Mouse (Mus musculus) heart, embryonic 11.5 days (tissue): Measurements from ENCODE around the gene Eif4b. TPM values are rescaled to one million over a fixed set of nuclear protein-coding genes. Genes with fewer than 3 reads are reported as not detected.
A peak's percentile ranks its signal among the peaks of the same experiment; 100 is the strongest.

Experiments used
- ATAC-seq: fragments of 200-750 bp; cut with Nextera tagmentation; replicated peaks from 2 replicates; pipeline ENCODE4 v1.8.0; 2017; ENCODE audit warnings: moderate library complexity; ENCODE audit not compliant: insufficient number of reproducible peaks, low FRiP score, low TSS enrichment
- H3K27ac ChIP-seq: fragments of 300-500 bp; sonication (generic); 2 replicates; pipeline ENCODE4 v1.5.1; 2014; ENCODE audit warnings: mild to moderate bottlenecking, low read depth, low read length
- H3K27me3 ChIP-seq: fragments of 300-500 bp; sonication (generic); 2 replicates; pipeline ENCODE4 v1.6.1; 2014; ENCODE audit warnings: mild to moderate bottlenecking, low read length, mixed read lengths; ENCODE audit not compliant: control insufficient read depth, insufficient read depth
- H3K36me3 ChIP-seq: fragments of 300-500 bp; sonication (generic); 2 replicates; pipeline ENCODE4 v1.6.1; 2014; ENCODE audit warnings: mild to moderate bottlenecking, low read length, moderate library complexity, mixed read lengths; ENCODE audit not compliant: control insufficient read depth, insufficient read depth
- H3K4me1 ChIP-seq: fragments of 300-500 bp; sonication (generic); 2 replicates; pipeline ENCODE4 v1.6.1; 2014; ENCODE audit warnings: low read length; ENCODE audit not compliant: control insufficient read depth, insufficient read depth
- H3K4me2 ChIP-seq: fragments of 300-500 bp; sonication (generic); 2 replicates; pipeline ENCODE4 v1.6.1; 2014; ENCODE audit warnings: mild to moderate bottlenecking, moderate library complexity
- H3K4me3 ChIP-seq: fragments of 300-500 bp; sonication (generic); 2 replicates; pipeline ENCODE4 v1.5.1; 2014; ENCODE audit warnings: low read depth, low read length
- H3K9ac ChIP-seq: fragments of 300-500 bp; sonication (generic); 2 replicates; pipeline ENCODE4 v1.6.1; 2014; ENCODE audit warnings: mild to moderate bottlenecking, low read depth, low read length, moderate library complexity
- H3K9me3 ChIP-seq: fragments of 300-500 bp; sonication (generic); replicated peaks from 2 replicates; pipeline ENCODE4 v1.6.1; 2016; ENCODE audit warnings: low read length; ENCODE audit not compliant: control insufficient read depth
- WGBS: fragments of 180-500 bp; shearing (Covaris S2); extraction: QIAGEN DNeasy Blood & Tissue Kit; methylation state at CpG from one replicate; pipeline ENCODE4 v1.1.7; 2014; ENCODE audit not compliant: insufficient replicate concordance; 5-methylcytosine and 5-hydroxymethylcytosine counted together
- polyA plus RNA-seq: library from polyadenylated mRNA; unstranded; fragments of >200 nt; fragmentation: Nextera tagmentation; extraction: Ambion mirVana; gene quantifications from 2 replicates; pipeline ENCODE4 v1.2.1, GENCODE M21; 2014

The Eif4b gene
- polyA plus RNA-seq, result 71.6 and 83.5 TPM in 2 replicates

- no peaks in the 10 kb centered on the region for H3K36me3 ChIP-seq
- H3K4me2 ChIP-seq, result peak within 1 kb of the TSS; percentile 86
- H3K27ac ChIP-seq, result peak within 1 kb of the TSS; percentile 95
- no peaks in the 10 kb centered on the region for H3K9me3 ChIP-seq
- peak within 1 kb of the TSS; percentile 98 for H3K9ac ChIP-seq
- WGBS, result under 1% methylated on average over 56 of the region's 58 CpGs
- peaks cover 6% of the 10 kb centered on the region; the same call in 1 of the 2 replicates for H3K4me1 ChIP-seq
- H3K27me3 ChIP-seq, result no peaks in the 10 kb centered on the region
- ATAC-seq, result peak; percentile 94
- H3K4me3 ChIP-seq, result peak within 1 kb of the TSS; percentile 88
Measured at GRCm38 (mm10) chr15:102073559-102074069, at the start of gene Eif4b. TSS of gene Eif4b (plus strand) at chr15:102073773.

DNA sequence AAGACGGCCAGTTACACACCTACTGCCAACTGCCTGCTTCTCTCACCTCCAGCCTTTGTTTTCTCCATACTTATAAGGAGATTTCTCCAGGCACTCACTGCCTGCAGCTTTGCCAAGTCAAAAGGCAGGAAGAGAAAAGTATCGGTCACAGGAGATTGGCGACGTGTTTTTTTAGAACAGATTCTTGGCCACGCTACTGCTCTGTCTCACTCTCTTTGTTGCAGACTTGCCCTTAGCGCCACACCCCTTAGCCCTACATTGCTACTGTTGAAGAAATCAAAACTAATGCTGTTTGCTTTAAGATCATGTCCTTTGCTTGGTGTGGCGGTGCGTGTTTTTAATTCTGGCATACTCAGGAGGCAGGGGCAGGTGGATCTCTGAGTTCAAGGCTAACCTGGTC lies 49.7 kb upstream of the Eif4b start:
- H3K27ac ChIP-seq, result no peak overlapping the region
- no peak for ATAC-seq
- H3K4me2 ChIP-seq, result no peak overlapping the region
- H3K4me1 ChIP-seq, result peaks cover 16% of the 10 kb centered on the region
- WGBS, result 54% methylated on average over 8 of the region's 8 CpGs
- no peak overlapping the region for H3K4me3 ChIP-seq
- no peaks in the 10 kb centered on the region for H3K9me3 ChIP-seq
- H3K9ac ChIP-seq, result 0 out of 2 replicates have a peak overlapping the region, but pooled peaks have one; percentile 10
- H3K27me3 ChIP-seq, result peaks cover 11% of the 10 kb centered on the region
- no peaks in the 10 kb centered on the region; the same call in 1 of the 2 replicates for H3K36me3 ChIP-seq

GRCm38 (mm10) chr15:102025136-102025872 lies 48.3 kb upstream of the Eif4b start:
- Histone ChIP-seq H3K4me1 (peaks cover 16% of the 10 kb centered on the region), H3K9me3 (no peaks in the 10 kb centered on the region), H3K36me3 (no peaks in the 10 kb centered on the region; the same call in 1 of the 2 replicates), H3K9ac (peak overlapping the region; percentile 66), H3K4me2 (peak overlapping the region; percentile 54), H3K27ac (peak overlapping the region; percentile 64), H3K27me3 (peaks cover 11% of the 10 kb centered on the region), H3K4me3 (peak overlapping the region; percentile 19)
- 5% methylated on average over 22 of the region's 22 CpGs for WGBS
- ATAC-seq, result peak; percentile 32; the same call in 1 of the 2 replicates

GRCm38 (mm10) chr15:102026430-102026829 lies 47.1 kb upstream of the Eif4b start:
- peak overlapping the region; percentile 54 for H3K4me2 ChIP-seq
- H3K4me3 ChIP-seq, result no peak overlapping the region
- H3K27ac ChIP-seq, result no peak overlapping the region
- peaks cover 16% of the 10 kb centered on the region for H3K4me1 ChIP-seq
- no peaks in the 10 kb centered on the region for H3K9me3 ChIP-seq
- 9% methylated on average over 12 of the region's 12 CpGs for whole genome bisulfite sequencing
- no peak overlapping the region for H3K9ac ChIP-seq
- H3K36me3 ChIP-seq, result no peaks in the 10 kb centered on the region; the same call in 1 of the 2 replicates
- ATAC-seq, result no peak
- H3K27me3 ChIP-seq, result peaks cover 14% of the 10 kb centered on the region

GRCm38 (mm10) chr15:102028040-102028439 lies 45.5 kb upstream of the Eif4b start, which contains the start of gene Krt18:
TSS of gene Krt18 (plus strand) at chr15:102028180.
- Histone ChIP-seq H3K4me3 (peak within 1 kb of the TSS; percentile 50), H3K9ac (peak within 1 kb of the TSS; percentile 72), H3K4me1 (peaks cover 16% of the 10 kb centered on the region), H3K27ac (peak within 1 kb of the TSS; percentile 41; the same call in 1 of the 2 replicates), H3K4me2 (peak within 1 kb of the TSS; percentile 85), H3K27me3 (peaks cover 14% of the 10 kb centered on the region), H3K9me3 (no peaks in the 10 kb centered on the region), H3K36me3 (no peaks in the 10 kb centered on the region; the same call in 1 of the 2 replicates)
- ATAC-seq, result no peak
- 2% methylated on average over 28 of the region's 28 CpGs for WGBS

- Histone ChIP-seq H3K9ac (no peak overlapping the region), H3K4me3 (no peak overlapping the region), H3K36me3 (no peaks in the 10 kb centered on the region; the same call in 1 of the 2 replicates), H3K27ac (no peak overlapping the region), H3K9me3 (no peaks in the 10 kb centered on the region), H3K4me2 (peak overlapping the region; percentile 22; the same call in 1 of the 2 replicates), H3K27me3 (0 out of 2 replicates have a peak, but pooled peaks cover 3% of the 10 kb centered on the region), H3K4me1 (peaks cover 3% of the 10 kb centered on the region; the same call in 1 of the 2 replicates)
- WGBS, result 55% methylated on average over 16 of the region's 16 CpGs
- no peak for ATAC-seq
Measured at GRCm38 (mm10) chr15:102034121-102035053, 39.2 kb upstream of the Eif4b start.

DNA sequence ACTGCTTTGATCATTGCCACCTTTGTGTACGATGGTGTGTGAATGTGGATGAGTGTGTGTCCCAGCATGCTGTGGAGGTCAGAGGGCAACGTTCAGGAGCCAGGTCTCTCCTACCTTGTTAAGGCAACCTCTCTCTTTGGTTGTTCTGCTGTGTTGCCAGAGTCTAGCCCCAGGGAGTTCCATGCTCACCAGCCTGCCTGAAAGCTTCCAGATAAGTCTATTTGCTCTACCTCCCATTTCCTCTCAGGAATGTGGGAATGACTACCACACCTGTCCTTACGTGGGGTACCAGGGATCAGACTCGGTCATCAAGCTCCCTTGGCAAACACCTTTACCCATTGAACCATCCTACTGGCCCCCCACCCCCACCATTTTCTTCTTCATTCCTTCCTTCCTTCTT lies 33.3 kb upstream of the Eif4b start:
- no peak overlapping the region for H3K4me2 ChIP-seq
- H3K27me3 ChIP-seq, result no peaks in the 10 kb centered on the region
- WGBS, result 67% methylated on average over 4 of the region's 4 CpGs
- H3K9me3 ChIP-seq, result no peaks in the 10 kb centered on the region
- ATAC-seq, result no peak
- no peak overlapping the region for H3K9ac ChIP-seq
- no peak overlapping the region for H3K4me3 ChIP-seq
- H3K27ac ChIP-seq, result no peak overlapping the region
- H3K36me3 ChIP-seq, result no peaks in the 10 kb centered on the region
- no peaks in the 10 kb centered on the region for H3K4me1 ChIP-seq

DNA sequence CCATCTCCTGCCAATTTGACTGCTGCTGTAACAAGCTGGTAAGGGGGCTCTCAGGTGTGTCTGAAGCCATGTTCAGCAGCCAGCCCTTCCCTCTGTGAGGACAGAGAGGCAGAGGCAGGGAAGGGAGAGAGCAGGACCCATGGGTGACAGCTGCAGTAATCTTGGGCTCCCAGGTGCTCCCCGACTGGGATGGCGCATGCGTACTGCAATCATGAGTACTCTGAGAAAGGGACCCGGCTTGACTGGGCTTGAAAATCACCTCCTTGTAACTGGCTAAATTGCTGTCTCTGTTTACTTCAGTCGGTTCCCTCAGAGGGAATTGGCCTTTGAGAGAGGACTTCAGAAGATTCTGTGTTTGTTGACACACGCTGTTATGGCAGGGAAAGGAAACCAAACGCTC lies 31.6 kb upstream of the Eif4b start:
- H3K4me3 ChIP-seq, result no peak overlapping the region
- no peak overlapping the region for H3K9ac ChIP-seq
- H3K9me3 ChIP-seq, result no peaks in the 10 kb centered on the region
- 58% methylated on average over 7 of the region's 7 CpGs for WGBS
- no peak for ATAC-seq
- no peaks in the 10 kb centered on the region for H3K36me3 ChIP-seq
- H3K4me2 ChIP-seq, result no peak overlapping the region
- H3K4me1 ChIP-seq, result no peaks in the 10 kb centered on the region
- no peak overlapping the region for H3K27ac ChIP-seq
- H3K27me3 ChIP-seq, result no peaks in the 10 kb centered on the region
